ENCODE assay signal across 8 mouse cellular contexts in the genomic region with DNA sequence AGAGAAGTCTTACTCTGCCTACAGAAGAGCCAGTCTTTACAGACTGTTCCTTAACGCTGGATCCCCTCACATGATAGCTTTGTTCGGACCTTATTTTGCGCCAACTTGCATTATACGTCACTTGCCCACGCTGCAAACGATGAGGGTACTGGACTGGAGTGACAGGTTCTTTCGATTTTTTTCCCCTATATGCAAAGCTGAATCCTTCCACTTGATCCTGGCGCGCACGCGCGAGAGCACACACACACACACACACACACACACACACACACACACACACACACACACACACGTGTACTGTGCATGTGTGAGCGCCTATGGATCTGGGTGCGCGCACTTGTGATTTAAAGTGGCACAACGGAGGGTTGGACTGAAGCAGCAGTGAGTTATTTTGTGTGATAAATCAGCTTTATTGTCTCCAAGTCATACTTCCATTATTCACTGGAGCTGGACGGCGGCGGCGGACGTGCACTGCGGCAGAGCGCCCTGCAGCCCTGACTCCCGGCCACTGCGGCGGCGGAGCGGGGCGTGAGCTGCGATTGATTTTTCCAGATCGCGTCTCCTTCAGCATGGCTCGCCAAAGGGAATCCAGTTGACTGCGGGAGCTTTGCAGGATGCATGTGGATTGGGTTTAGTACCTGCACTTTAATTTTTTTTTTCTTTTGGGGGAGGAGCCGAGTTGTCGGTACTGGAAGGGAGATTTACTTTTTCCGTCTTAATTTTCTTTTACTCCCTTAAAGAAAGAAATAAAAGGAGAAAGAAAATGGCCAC. TPM values are rescaled to one million over a fixed set of nuclear protein-coding genes. Genes with fewer than 3 reads are reported as not detected.
DNase-seq lines count a peak whose midpoint lies in the region; ATAC-seq and TF ChIP-seq lines count a peak whose summit lies in the region.

No protein-coding gene starts in this region.

- no peaks in the 10 kb centered on the region for H3K9me3 ChIP-seq in erythroblast, embryonic 14.5 days (ENCODE audit: control insufficient read depth, low read length)
- H3K9me3 ChIP-seq in heart, embryonic 11.5 days (replicated peaks; ENCODE audit: control insufficient read depth, low read length): no peaks in the 10 kb centered on the region
- H3K9me3 ChIP-seq in liver, embryonic 11.5 days (ENCODE audit: control insufficient read depth, low read length): no peaks in the 10 kb centered on the region
- no peaks in the 10 kb centered on the region for H3K9me3 ChIP-seq in midbrain, postnatal 0 days (ENCODE audit: low read length)

- peak overlapping the region; percentile 73 for H3K4me3 ChIP-seq in bone marrow, adult 2 months (replicated peaks; ENCODE audit: control insufficient read depth, low read depth, low read length)
- peak overlapping the region; percentile 31 for H3K4me3 ChIP-seq in erythroblast, embryonic 14.5 days (replicated peaks)
- H3K4me3 ChIP-seq in heart, embryonic 11.5 days (ENCODE audit: low read depth, low read length): peak overlapping the region; percentile 60
- peak overlapping the region; percentile 46 for H3K4me3 ChIP-seq in liver, embryonic 11.5 days (ENCODE audit: low read depth, low read length)
- H3K4me3 ChIP-seq in midbrain, postnatal 0 days (ENCODE audit: low read depth, low read length): peak overlapping the region; percentile 54

- H3K4me1 ChIP-seq in bone marrow, adult 2 months (ENCODE audit: control insufficient read depth, insufficient read depth, low read length): no peaks in the 10 kb centered on the region
- H3K4me1 ChIP-seq in erythroblast, embryonic 14.5 days (ENCODE audit: control insufficient read depth): peaks cover 2% of the 10 kb centered on the region
- peaks cover 15% of the 10 kb centered on the region for H3K4me1 ChIP-seq in heart, embryonic 11.5 days (ENCODE audit: control insufficient read depth, insufficient read depth, low read length)
- H3K4me1 ChIP-seq in liver, embryonic 11.5 days (replicated peaks; ENCODE audit: control insufficient read depth, insufficient read depth, low read length): no peaks in the 10 kb centered on the region
- no peaks in the 10 kb centered on the region; the same call in 1 of the 2 replicates for H3K4me1 ChIP-seq in midbrain, postnatal 0 days (ENCODE audit: insufficient read depth, low read length)

- peak overlapping the region; percentile 77 for H3K4me2 ChIP-seq in heart, embryonic 11.5 days
- peak overlapping the region; percentile 66 for H3K4me2 ChIP-seq in liver, embryonic 11.5 days
- peak overlapping the region; percentile 73 for H3K4me2 ChIP-seq in midbrain, postnatal 0 days (ENCODE audit: low read depth, low read length, poor library complexity, severe bottlenecking)

- peak; percentile 69; the same call in 1 of the 2 replicates for ATAC-seq in heart, embryonic 11.5 days (replicated peaks; ENCODE audit: insufficient number of reproducible peaks, low FRiP score, low TSS enrichment)
- peak; percentile 49 for ATAC-seq in liver, embryonic 11.5 days (replicated peaks; ENCODE audit: low FRiP score)
- peak; percentile 81 for ATAC-seq in midbrain, postnatal 0 days (ENCODE audit: low FRiP score)

- peaks cover 90% of the 10 kb centered on the region for H3K27me3 ChIP-seq in erythroblast, embryonic 14.5 days (ENCODE audit: control insufficient read depth)
- no peaks in the 10 kb centered on the region; the same call in 1 of the 2 replicates for H3K27me3 ChIP-seq in heart, embryonic 11.5 days (ENCODE audit: control insufficient read depth, insufficient read depth, low read length)
- H3K27me3 ChIP-seq in liver, embryonic 11.5 days (replicated peaks; ENCODE audit: control insufficient read depth, insufficient read depth, low read length): peaks cover 68% of the 10 kb centered on the region
- H3K27me3 ChIP-seq in midbrain, postnatal 0 days (ENCODE audit: insufficient read depth, low read length): peaks cover 24% of the 10 kb centered on the region

- peak; percentile 55 for DNase-seq in CD4-positive, CD25-positive, alpha-beta regulatory T cell, adult 2 months (ENCODE audit: low read depth, low spot score)
- peak; percentile 73 for DNase-seq in kidney, adult 9 months
- DNase-seq in liver, embryonic 11.5 days (ENCODE audit: low spot score): peak; percentile 68
- DNase-seq in midbrain, postnatal 0 days (ENCODE audit: low spot score): peak; percentile 68
- peak; percentile 51 for DNase-seq in testis, postnatal 14 days (ENCODE audit: low spot score)

- no peaks in the 10 kb centered on the region for H3K36me3 ChIP-seq in erythroblast, embryonic 14.5 days (ENCODE audit: control insufficient read depth)
- H3K36me3 ChIP-seq in heart, embryonic 11.5 days (ENCODE audit: control insufficient read depth, insufficient read depth, low read length): no peaks in the 10 kb centered on the region
- H3K36me3 ChIP-seq in liver, embryonic 11.5 days (ENCODE audit: control insufficient read depth, insufficient read depth, low read length): no peaks in the 10 kb centered on the region
- H3K36me3 ChIP-seq in midbrain, postnatal 0 days (ENCODE audit: insufficient read depth, low read length): no peaks in the 10 kb centered on the region

- H3K9ac ChIP-seq in heart, embryonic 11.5 days (ENCODE audit: low read depth, low read length): peak overlapping the region; percentile 82
- peak overlapping the region; percentile 22; the same call in 1 of the 2 replicates for H3K9ac ChIP-seq in liver, embryonic 11.5 days (ENCODE audit: low read depth, low read length)
- H3K9ac ChIP-seq in midbrain, postnatal 0 days (replicated peaks; ENCODE audit: low read length, poor library complexity, severe bottlenecking): peak overlapping the region; percentile 75

- WGBS in bone marrow, adult 2 months: under 1% methylated on average over 38 of the region's 38 CpGs
- under 1% methylated on average over 38 of the region's 38 CpGs for WGBS in heart, embryonic 11.5 days (ENCODE audit: insufficient replicate concordance)
- WGBS in liver, embryonic 11.5 days: 2% methylated on average over 38 of the region's 38 CpGs
- WGBS in midbrain, postnatal 0 days: under 1% methylated on average over 38 of the region's 38 CpGs

- no peak for TF ChIP-seq CTCF in bone marrow, adult 2 months (IDR thresholded peaks at IDR 0.05; ENCODE audit: control insufficient read depth, insufficient read depth, low read length)
- TF ChIP-seq CTCF in midbrain, postnatal 0 days (IDR thresholded peaks at IDR 0.05): no peak

- 0 out of 2 replicates have a peak overlapping the region, but pooled peaks have one; percentile 6 for H3K27ac ChIP-seq in bone marrow, adult 2 months (ENCODE audit: control insufficient read depth, insufficient read depth, low read depth, low read length, poor library complexity)
- H3K27ac ChIP-seq in heart, embryonic 11.5 days (ENCODE audit: low read depth, low read length): peak overlapping the region; percentile 64
- no peak overlapping the region for H3K27ac ChIP-seq in liver, embryonic 11.5 days (ENCODE audit: low read depth, low read length)
- H3K27ac ChIP-seq in midbrain, postnatal 0 days (ENCODE audit: low read depth, low read length): peak overlapping the region; percentile 80

- TF ChIP-seq POLR2A in bone marrow, adult 2 months (IDR thresholded peaks at IDR 0.05; ENCODE audit: borderline replicate concordance, control insufficient read depth, low read depth, low read length): no peak

RNA-seq across cellular contexts. Expression of gene Nfia, which starts 15.1 kb away (rescaled TPM):
- polyA plus RNA-seq in bone marrow, adult 2 months (2011; ENCODE audit: insufficient read depth, insufficient read length, low replicate concordance, missing spikeins): 5.8 and 6.1 TPM in 2 replicates
- 0.01 and 0.08 TPM in 2 replicates for polyA plus RNA-seq in erythroblast, embryonic 14.5 days (2012)
- polyA plus RNA-seq in heart, embryonic 11.5 days (2014; fragmentation: Nextera tagmentation; extraction: Ambion mirVana): 27.5 and 33.7 TPM in 2 replicates
- 8.7 and 11.3 TPM in 2 replicates for polyA plus RNA-seq in liver, embryonic 11.5 days (2014; fragmentation: Nextera tagmentation; extraction: Ambion mirVana)
- total RNA-seq in midbrain, postnatal 0 days (2014; rRNA removed): 45.9 and 51.7 TPM in 2 replicates
- polyA plus RNA-seq in midbrain, postnatal 0 days (2015; fragmentation: Nextera tagmentation; extraction: Ambion mirVana): 29.9 and 35.7 TPM in 2 replicates

RNA-seq across cellular contexts. Expression of gene E130114P18Rik, which starts 20.5 kb away (rescaled TPM):
- polyA plus RNA-seq in bone marrow, adult 2 months (2011; ENCODE audit: insufficient read depth, insufficient read length, low replicate concordance, missing spikeins): not detected in 2 replicates
- not detected in 2 replicates for polyA plus RNA-seq in erythroblast, embryonic 14.5 days (2012)
- 0.72 and 0.73 TPM in 2 replicates for polyA plus RNA-seq in heart, embryonic 11.5 days (2014; fragmentation: Nextera tagmentation; extraction: Ambion mirVana)
- polyA plus RNA-seq in liver, embryonic 11.5 days (2014; fragmentation: Nextera tagmentation; extraction: Ambion mirVana): 0.60 and 0.68 TPM in 2 replicates
- 8.4 and 13.5 TPM in 2 replicates for total RNA-seq in midbrain, postnatal 0 days (2014; rRNA removed)
- polyA plus RNA-seq in midbrain, postnatal 0 days (2015; fragmentation: Nextera tagmentation; extraction: Ambion mirVana): 13.7 and 16.2 TPM in 2 replicates

Comparison
In these comparisons a context has a peak if more than half of its experiments do, and no peak if none do; other contexts are left out.
1. H3K9ac ChIP-seq: peak in every context shown above with its lines; median percentile 82 in heart, embryonic 11.5 days; 75 in midbrain, postnatal 0 days; 22 in liver, embryonic 11.5 days.